Mouse (Mus musculus): ENCODE measurements around the gene Cit.

The Cit gene

DNA sequence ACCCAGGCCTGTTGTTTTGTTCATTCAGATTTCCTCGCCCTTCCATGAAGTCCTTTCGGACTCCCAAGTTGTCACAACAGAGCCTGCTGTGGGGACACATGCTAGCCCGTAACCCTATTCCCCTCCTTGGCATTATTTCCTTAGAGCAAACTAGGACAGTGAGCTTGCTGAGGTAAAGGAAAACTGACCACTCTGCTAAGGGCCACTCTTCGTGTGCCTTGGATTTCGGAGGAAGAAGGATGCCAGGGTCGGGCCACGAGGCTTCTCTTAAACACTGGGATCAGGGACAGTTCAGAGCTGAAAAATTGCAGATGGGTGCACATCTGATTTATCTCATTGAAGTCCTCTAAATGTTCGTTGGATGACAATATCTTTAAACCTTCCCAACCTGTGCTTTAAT, 200.5 kb downstream of the Cit start:
- no peak for DNase-seq (ENCODE audit: low read depth)

DNA sequence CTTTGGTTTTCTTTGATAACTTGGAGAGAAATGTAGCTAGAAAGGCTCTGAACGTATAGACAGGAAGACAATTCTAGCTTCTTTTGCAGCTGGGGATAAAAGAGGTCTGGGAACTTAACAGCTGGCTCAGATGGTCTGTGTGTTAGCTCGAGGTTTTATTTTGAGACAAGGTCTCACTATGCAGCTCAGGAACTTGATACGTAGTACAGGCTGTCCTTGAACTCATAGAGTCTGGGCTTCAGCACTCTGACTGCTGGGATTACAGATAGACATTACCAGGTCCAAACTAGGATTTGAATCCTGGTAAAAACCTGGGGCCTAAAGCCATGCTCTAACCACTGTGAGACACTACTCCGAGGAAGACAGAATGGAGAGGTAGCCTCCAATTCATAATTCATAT, 201.2 kb downstream of the Cit start:
- DNase-seq (ENCODE audit: low read depth): no peak

DNA sequence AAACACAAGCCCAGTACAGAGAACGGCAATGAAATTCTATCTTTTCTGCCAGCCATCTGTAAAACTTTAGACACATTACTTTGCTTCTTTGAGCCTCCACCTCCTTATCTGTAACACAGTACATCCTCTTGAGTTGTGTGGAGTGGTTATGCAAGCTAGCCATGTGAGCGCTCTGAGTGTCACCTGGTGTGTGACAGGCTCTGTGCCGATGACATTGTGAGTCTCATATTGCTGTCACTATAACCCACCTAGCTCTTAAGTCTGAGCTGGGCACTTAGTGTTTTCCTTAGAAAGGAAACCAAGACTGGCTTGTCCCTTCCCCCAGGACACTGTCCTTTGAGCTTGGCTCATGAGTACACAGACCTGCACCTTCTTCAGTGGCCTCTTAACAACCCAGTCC, 203.2 kb downstream of the Cit start:
- no peak for DNase-seq (ENCODE audit: low read depth)

DNA sequence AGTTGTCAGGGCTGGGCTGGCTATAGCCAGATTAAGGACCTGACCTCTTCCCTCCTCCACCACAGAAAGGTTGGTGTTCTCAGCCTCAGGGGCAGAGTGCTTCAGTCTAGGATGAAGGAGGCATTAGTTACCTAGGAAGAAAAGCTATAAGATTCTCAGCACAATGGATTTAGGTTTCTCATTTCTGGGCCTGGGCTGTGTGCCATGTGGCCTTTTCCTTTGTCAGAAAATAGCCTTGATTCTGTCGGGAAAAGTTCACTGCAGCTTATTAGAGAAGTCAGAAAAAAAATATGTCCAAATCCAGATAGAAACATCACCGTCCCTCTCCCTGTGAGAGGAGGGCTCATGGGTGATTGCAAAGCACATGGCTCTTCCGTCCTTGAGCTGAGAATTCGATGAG, 204.7 kb downstream of the Cit start:
- DNase-seq (ENCODE audit: low read depth): no peak

DNA sequence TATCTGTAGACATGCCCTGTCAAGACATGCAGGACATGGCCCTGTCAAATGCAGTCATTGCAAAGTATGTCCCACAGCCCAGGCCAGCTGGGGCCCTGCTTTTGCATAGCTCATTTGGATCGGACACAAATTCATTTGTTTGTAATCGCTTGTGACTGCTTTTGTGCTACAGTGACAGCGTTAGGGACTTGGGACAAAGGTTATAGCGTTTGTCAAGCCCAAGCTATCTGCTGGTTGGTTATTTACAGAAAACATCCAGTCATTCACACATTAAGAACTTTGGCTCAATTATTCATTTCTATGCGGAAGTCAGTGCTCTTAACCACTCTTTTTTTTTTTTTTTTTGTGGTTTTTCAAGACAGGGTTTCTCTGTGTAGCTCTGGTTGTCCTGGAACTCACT, 207.1 kb downstream of the Cit start:
- no peak for DNase-seq (ENCODE audit: low read depth)

DNA sequence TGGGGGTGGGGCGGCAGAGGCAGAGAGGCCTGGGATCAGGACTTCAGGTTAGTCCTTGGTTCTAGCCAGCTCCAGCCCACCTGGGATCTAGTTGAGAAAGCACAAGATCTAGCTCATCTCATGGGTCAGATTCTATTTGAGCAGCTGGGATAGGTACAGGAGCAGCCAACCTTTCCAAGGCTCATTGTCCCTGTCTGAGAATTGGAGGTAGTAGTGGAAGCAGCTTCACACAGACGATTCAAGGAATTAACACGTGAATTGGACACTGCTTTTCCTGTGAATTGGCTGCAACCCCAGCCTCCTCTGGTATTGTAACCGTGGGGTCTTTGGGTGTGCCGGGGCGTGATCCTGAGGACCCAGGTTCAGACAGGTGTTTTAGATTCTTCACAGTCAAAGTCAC, 207.7 kb downstream of the Cit start:
- no peak for DNase-seq (ENCODE audit: low read depth)

All from fibroblast of lung, adult 2 months (primary cell).